Mouse (Mus musculus): Measurements from ENCODE around the gene Slc25a38.

DNA sequence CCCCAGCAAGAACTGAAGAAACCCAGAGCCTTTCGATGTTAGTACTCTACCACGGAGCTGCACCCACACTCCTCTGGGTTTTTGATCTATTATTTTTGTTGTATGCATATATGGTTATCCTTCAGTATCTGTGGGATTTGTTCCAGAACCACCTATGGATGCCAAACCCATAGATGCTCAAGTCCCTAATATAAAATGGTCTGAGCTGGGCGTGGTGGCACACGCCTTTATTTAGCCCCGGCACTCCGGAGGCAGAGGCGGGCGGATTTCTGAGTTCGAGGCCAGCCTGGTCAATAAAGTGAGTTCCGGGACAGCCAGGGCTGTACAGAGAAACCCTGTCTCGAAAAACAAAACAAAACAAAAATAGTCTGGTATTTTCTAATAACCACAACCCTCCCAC, 16.7 kb downstream of the Slc25a38 start:
- TF ChIP-seq CTCF (conservative IDR thresholded peaks at IDR 0.05; ENCODE audit: low read length) (no peak), POU5F1 (IDR thresholded peaks at IDR 0.05; ENCODE audit: borderline replicate concordance, low read length) (no peak)
